Mouse (Mus musculus): ENCODE measurements around the gene Elf2.

Gene Elf2

GRCm38 (mm10) chr3:51340552-51341267 is at the start of gene Elf2:
Gene Elf2 (minus strand): TSS chr3:51340663.
- peak; percentile 99 for DNase-seq

- no peak for DNase-seq
These were observed 48.4 kb upstream of the Elf2 start for GRCm38 (mm10) chr3:51388904-51389303.

GRCm38 (mm10) chr3:51387868-51388381 is 47.5 kb upstream of the Elf2 start:
- DNase-seq: no peak

- DNase-seq: peak; percentile 88
These were observed 46.6 kb upstream of the Elf2 start for GRCm38 (mm10) chr3:51387134-51387451.

GRCm38 (mm10) chr3:51386441-51387133 is 46.1 kb upstream of the Elf2 start:
- peak; percentile 97 for DNase-seq

GRCm38 (mm10) chr3:51383409-51383808 is 42.9 kb upstream of the Elf2 start:
- DNase-seq: peak; percentile 79

GRCm38 (mm10) chr3:51380660-51381014 is 40.2 kb upstream of the Elf2 start:
- peak; percentile 90 for DNase-seq

- DNase-seq: peak; percentile 95
These were observed 39.6 kb upstream of the Elf2 start for GRCm38 (mm10) chr3:51379786-51380659.

- no peak for DNase-seq
These were observed 38.1 kb upstream of the Elf2 start for GRCm38 (mm10) chr3:51378665-51378946.

GRCm38 (mm10) chr3:51377878-51378664 is 37.6 kb upstream of the Elf2 start:
- DNase-seq: peak; percentile 84

GRCm38 (mm10) chr3:51375307-51376265 is 35.1 kb upstream of the Elf2 start:
- no peak for DNase-seq

- DNase-seq: no peak
These were observed 33.1 kb upstream of the Elf2 start for GRCm38 (mm10) chr3:51373544-51373943.

- no peak for DNase-seq
These were observed 32.4 kb upstream of the Elf2 start for GRCm38 (mm10) chr3:51372883-51373282.

GRCm38 (mm10) chr3:51371826-51372225 is 31.4 kb upstream of the Elf2 start:
- no peak for DNase-seq

- no peak for DNase-seq
These were observed 27.5 kb upstream of the Elf2 start for GRCm38 (mm10) chr3:51368011-51368410.

GRCm38 (mm10) chr3:51366926-51367325 is 26.5 kb upstream of the Elf2 start:
- no peak for DNase-seq

GRCm38 (mm10) chr3:51365517-51365882 is 25.0 kb upstream of the Elf2 start:
- DNase-seq: no peak

GRCm38 (mm10) chr3:51364703-51365516 is 24.4 kb upstream of the Elf2 start:
- DNase-seq: peak; percentile 98

- DNase-seq: no peak
These were observed 20.6 kb upstream of the Elf2 start for GRCm38 (mm10) chr3:51361066-51361465.

- no peak for DNase-seq
These were observed 19.3 kb upstream of the Elf2 start for GRCm38 (mm10) chr3:51359558-51360307.

Measured in heart, adult 11 months (tissue).